Mouse (Mus musculus) heart, postnatal 0 days (tissue): ENCODE measurements around the gene Smyd1. TPM values are rescaled to one million over a fixed set of nuclear protein-coding genes. Genes with fewer than 3 reads are reported as not detected.
A peak's percentile ranks its signal among the peaks of the same experiment; 100 is the strongest.
"Not testable (repeated sequence)": the region's sequence is repeated elsewhere in the genome, so short reads cannot be mapped to it uniquely, and the experiment has no call there.

Experiments used
- ATAC-seq: fragments of 200-750 bp; cut with Nextera tagmentation; 2 replicates; pipeline ENCODE4 v1.8.0; 2017; ENCODE audit warnings: low read depth, moderate number of reproducible peaks, moderate library complexity; ENCODE audit not compliant: insufficient read depth
- DNase-seq: peaks from one replicate; pipeline ENCODE4 v3.0.0-alpha.2; 2016; ENCODE audit warnings: low spot score
- H3K27ac ChIP-seq: fragments of 300-500 bp; sonication (generic); 2 replicates; pipeline ENCODE4 v1.5.1; 2014; ENCODE audit warnings: low read depth, mild to moderate bottlenecking
- H3K27me3 ChIP-seq: fragments of 300-500 bp; sonication (generic); 2 replicates; pipeline ENCODE4 v1.6.1; 2014; ENCODE audit warnings: low read length, mixed read lengths; ENCODE audit not compliant: control insufficient read depth, insufficient read depth
- H3K36me3 ChIP-seq: fragments of 300-500 bp; sonication (generic); replicated peaks from 2 replicates; pipeline ENCODE4 v1.6.1; 2014; ENCODE audit warnings: low read length, mixed read lengths; ENCODE audit not compliant: control insufficient read depth, insufficient read depth
- H3K4me1 ChIP-seq: fragments of 300-500 bp; sonication (generic); 2 replicates; pipeline ENCODE4 v1.6.1; 2014; ENCODE audit warnings: antibody characterized with exemption; ENCODE audit not compliant: control insufficient read depth, insufficient read depth
- H3K4me2 ChIP-seq: fragments of 300-500 bp; sonication (generic); 2 replicates; pipeline ENCODE4 v1.6.1; 2014; ENCODE audit warnings: low read depth, mild to moderate bottlenecking, low read length, moderate library complexity
- H3K4me3 ChIP-seq: fragments of 300-500 bp; sonication (generic); 2 replicates; pipeline ENCODE4 v1.5.1; 2014; ENCODE audit warnings: low read depth, low read length
- H3K9ac ChIP-seq: fragments of 300-500 bp; sonication (generic); replicated peaks from 2 replicates; pipeline ENCODE4 v1.6.1; 2014; ENCODE audit warnings: low read depth, low read length, mixed read lengths
- H3K9me3 ChIP-seq: fragments of 300-500 bp; sonication (generic); replicated peaks from 2 replicates; pipeline ENCODE4 v1.6.1; 2016; ENCODE audit warnings: low read length; ENCODE audit not compliant: control insufficient read depth
- CTCF ChIP-seq: IDR thresholded peaks from 2 replicates; pipeline ENCODE4 v1.5.1; 2016; ENCODE audit warnings: antibody characterized with exemption, control low read depth, low read depth
- EP300 ChIP-seq: IDR thresholded peaks from 2 replicates; pipeline ENCODE4 v1.6.1; 2016; ENCODE audit warnings: antibody characterized with exemption, low read depth
- WGBS: fragments of 180-500 bp; shearing (Covaris S2); extraction: QIAGEN DNeasy Blood & Tissue Kit; methylation state at CpG from one replicate; pipeline ENCODE4 v1.1.7; 2014; 5-methylcytosine and 5-hydroxymethylcytosine counted together
- polyA plus RNA-seq: library from polyadenylated mRNA; unstranded; fragments of >200 nt; fragmentation: Nextera tagmentation; extraction: Ambion mirVana; gene quantifications from 2 replicates; pipeline ENCODE4 v1.2.1, GENCODE M21; 2015
- total RNA-seq: library from RNA; depleted of rRNA; stranded (reverse); fragments of >200 nt; gene quantifications from 2 replicates; pipeline ENCODE4 v1.2.3, GENCODE M21; 2014; ENCODE audit warnings: low replicate concordance

The Smyd1 gene
- total and polyA plus RNA-seq, 2 experiments from 2014 or later, result 106 to 316 TPM

- peak within 1 kb of the TSS; percentile 99 for H3K27ac ChIP-seq
- ATAC-seq (peak; percentile 90), DNase-seq (peak; percentile 97)
- H3K4me2 ChIP-seq, result peak within 1 kb of the TSS; percentile 86
- no peaks in the 10 kb centered on the region for H3K36me3 ChIP-seq
- TF ChIP-seq EP300 (no peak; the same call in 1 of the 2 replicates), CTCF (no peak)
- H3K27me3 ChIP-seq, result no peaks in the 10 kb centered on the region
- H3K4me3 ChIP-seq, result peak within 1 kb of the TSS; percentile 92
- WGBS, result under 1% methylated on average over 57 of the region's 84 CpGs
- H3K9me3 ChIP-seq, result no peaks in the 10 kb centered on the region
- peak within 1 kb of the TSS; percentile 97 for H3K9ac ChIP-seq
- peaks cover 31% of the 10 kb centered on the region for H3K4me1 ChIP-seq
Measured at GRCm38 (mm10) chr6:71271389-71272315, 50.4 kb downstream of the Smyd1 start, which contains the start of gene Krcc1. Gene Krcc1 (plus strand): TSS chr6:71271677.

DNA sequence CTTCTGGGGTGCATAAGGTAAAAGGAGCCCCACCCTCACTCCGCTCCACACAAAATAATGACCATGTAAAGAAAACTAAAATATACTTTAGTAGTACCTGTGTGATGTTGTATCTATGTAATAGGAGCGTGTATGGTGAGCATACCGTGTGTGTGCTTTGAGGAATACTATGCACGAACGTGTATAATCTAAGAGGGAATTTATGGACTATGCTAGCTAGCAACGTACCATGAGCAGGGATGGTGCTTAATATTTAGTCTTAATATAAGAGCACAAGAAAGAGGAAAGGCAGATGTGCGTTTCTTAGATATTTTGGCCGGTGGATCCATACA, 51.0 kb downstream of the Smyd1 start:
- H3K9ac ChIP-seq, result peak overlapping the region; percentile 23
- H3K4me1 ChIP-seq, result peaks cover 31% of the 10 kb centered on the region
- H3K36me3 ChIP-seq, result no peaks in the 10 kb centered on the region
- peak overlapping the region; percentile 62 for H3K4me2 ChIP-seq
- no peak for TF ChIP-seq EP300
- no peak for TF ChIP-seq CTCF
- H3K9me3 ChIP-seq, result no peaks in the 10 kb centered on the region
- ATAC-seq (no peak), DNase-seq (no peak)
- no peaks in the 10 kb centered on the region for H3K27me3 ChIP-seq
- peak overlapping the region; percentile 92 for H3K4me3 ChIP-seq
- H3K27ac ChIP-seq, result peak overlapping the region; percentile 99
- WGBS, result 2% methylated on average over 8 of the region's 8 CpGs

- TF ChIP-seq EP300, result peak; percentile 58; the same call in 1 of the 2 replicates
- TF ChIP-seq CTCF, result no peak
- Histone ChIP-seq H3K4me1 (peaks cover 31% of the 10 kb centered on the region), H3K9me3 (no peaks in the 10 kb centered on the region), H3K4me2 (peak overlapping the region; percentile 62), H3K27me3 (no peaks in the 10 kb centered on the region), H3K9ac (peak overlapping the region; percentile 23), H3K4me3 (peak overlapping the region; percentile 92), H3K36me3 (no peaks in the 10 kb centered on the region), H3K27ac (peak overlapping the region; percentile 99)
- 9% methylated on average over 13 of the region's 14 CpGs for WGBS
- peak; percentile 91 for DNase-seq
- peak; percentile 60 for ATAC-seq
Measured at GRCm38 (mm10) chr6:71270301-71271056, 51.6 kb downstream of the Smyd1 start.

DNA sequence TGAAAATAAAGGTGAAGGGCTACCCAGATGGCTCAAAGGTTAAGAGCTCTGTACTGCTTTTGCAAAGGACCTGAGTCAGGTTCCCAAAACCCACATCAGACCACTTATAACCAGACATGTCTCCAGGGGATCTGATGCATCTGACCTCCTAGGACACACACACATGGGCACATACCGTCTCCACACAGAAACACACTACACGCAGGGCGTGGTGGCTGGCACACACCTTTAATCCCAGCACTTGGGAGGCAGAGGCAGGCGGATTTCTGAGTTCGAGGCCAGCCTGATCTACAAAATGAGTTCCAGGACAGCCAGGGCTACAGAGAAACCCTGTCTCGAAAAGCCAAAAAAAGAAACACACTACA, 52.4 kb downstream of the Smyd1 start:
- 82% methylated on average over 6 of the region's 6 CpGs for WGBS
- ATAC-seq, H3K9me3 ChIP-seq, H3K9ac ChIP-seq, H3K36me3 ChIP-seq, H3K4me3 ChIP-seq, H3K27me3 ChIP-seq, DNase-seq: not testable (repeated sequence)
- H3K4me1 ChIP-seq, result peaks cover 31% of the 10 kb centered on the region
- 0 out of 2 replicates have a peak overlapping the region, but pooled peaks have one; percentile 3 for H3K4me2 ChIP-seq
- peak overlapping the region; percentile 99 for H3K27ac ChIP-seq

DNA sequence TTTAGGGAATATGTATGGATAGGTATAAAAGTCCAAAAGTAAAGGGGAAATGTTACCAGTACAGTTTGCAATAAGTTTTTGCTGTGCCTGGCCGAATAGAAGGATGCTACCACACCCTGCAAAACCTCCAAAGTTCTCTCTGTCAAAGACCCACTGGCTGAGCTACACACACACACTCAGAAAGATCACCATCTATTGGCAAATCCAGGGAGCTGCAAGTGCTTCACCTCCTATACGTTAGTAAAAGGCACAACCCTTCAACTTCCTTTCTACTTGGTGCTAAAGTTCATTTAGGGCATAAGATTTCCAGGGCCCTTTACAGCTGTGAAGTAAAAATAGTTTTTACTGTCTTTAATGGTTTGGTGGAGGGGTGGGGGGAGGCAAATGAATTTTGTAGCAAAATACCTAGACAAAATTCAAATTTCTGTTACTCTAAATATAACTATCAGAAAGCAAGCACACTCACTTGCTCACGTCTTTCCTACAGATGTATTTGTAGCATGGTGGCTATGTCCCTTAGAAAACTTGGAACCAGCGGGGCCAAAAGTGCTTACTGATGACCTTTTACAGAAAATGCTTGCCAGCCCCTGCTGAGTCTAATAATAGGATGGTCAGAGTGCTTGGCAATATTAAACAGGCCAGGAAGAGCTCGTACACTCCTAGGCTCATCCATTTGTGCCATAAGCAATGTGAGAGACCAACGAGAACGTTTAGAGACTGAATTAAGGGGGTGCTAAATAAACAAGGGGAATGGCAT, 52.9 kb downstream of the Smyd1 start:
- Histone ChIP-seq H3K4me3 (no peak overlapping the region), H3K4me1 (peaks cover 27% of the 10 kb centered on the region), H3K27ac (peak overlapping the region; percentile 99), H3K36me3 (no peaks in the 10 kb centered on the region), H3K9me3 (no peaks in the 10 kb centered on the region), H3K4me2 (0 out of 2 replicates have a peak overlapping the region, but pooled peaks have one; percentile 3), H3K27me3 (no peaks in the 10 kb centered on the region), H3K9ac (no peak overlapping the region)
- WGBS, result 26% methylated on average over 7 of the region's 7 CpGs
- DNase-seq (peak; percentile 85), ATAC-seq (peak; percentile 15; the same call in 1 of the 2 replicates)
- TF ChIP-seq EP300, result peak; percentile 58; the same call in 1 of the 2 replicates
- TF ChIP-seq CTCF, result peak; percentile 48

GRCm38 (mm10) chr6:71267603-71268002, 54.4 kb downstream of the Smyd1 start:
- H3K27ac ChIP-seq, result peak overlapping the region; percentile 99; the same call in 1 of the 2 replicates
- WGBS, result 88% methylated on average over 7 of the region's 7 CpGs

More at GRCm38 (mm10) chr6:71267603-71268002, 54.4 kb downstream of the Smyd1 start:
- DNase-seq, H3K27me3 ChIP-seq, H3K9ac ChIP-seq, H3K4me2 ChIP-seq, H3K4me3 ChIP-seq, H3K36me3 ChIP-seq, ATAC-seq, H3K9me3 ChIP-seq: not testable (repeated sequence)
- peaks cover 30% of the 10 kb centered on the region for H3K4me1 ChIP-seq
